Mouse (Mus musculus): ENCODE results near the gene Nfia.

Nfia gene

GRCm38 (mm10) chr4:97814515-97814914, 42.0 kb downstream of the Nfia start:
- DNase-seq (ENCODE audit: low read depth, low spot score): no peak

GRCm38 (mm10) chr4:97816001-97816400, 43.5 kb downstream of the Nfia start:
- no peak for DNase-seq (ENCODE audit: low read depth, low spot score)

- no peak for DNase-seq (ENCODE audit: low read depth, low spot score)
Observed at GRCm38 (mm10) chr4:97816753-97817152, 44.2 kb downstream of the Nfia start.

GRCm38 (mm10) chr4:97817741-97818140, 45.2 kb downstream of the Nfia start:
- no peak for DNase-seq (ENCODE audit: low read depth, low spot score)

- DNase-seq (ENCODE audit: low read depth, low spot score): no peak
Observed at GRCm38 (mm10) chr4:97818498-97818897, 46.0 kb downstream of the Nfia start.

- DNase-seq (ENCODE audit: low read depth, low spot score): no peak
Observed at GRCm38 (mm10) chr4:97819101-97819500, 46.6 kb downstream of the Nfia start.

GRCm38 (mm10) chr4:97820474-97821259, 48.1 kb downstream of the Nfia start:
- DNase-seq (ENCODE audit: low read depth, low spot score): no peak

- DNase-seq (ENCODE audit: low read depth, low spot score): no peak
Observed at GRCm38 (mm10) chr4:97821556-97822251, 49.2 kb downstream of the Nfia start.

GRCm38 (mm10) chr4:97823512-97823911, 51.0 kb downstream of the Nfia start:
- DNase-seq (ENCODE audit: low read depth, low spot score): no peak

GRCm38 (mm10) chr4:97824451-97824850, 51.9 kb downstream of the Nfia start:
- DNase-seq (ENCODE audit: low read depth, low spot score): no peak

- DNase-seq (ENCODE audit: low read depth, low spot score): no peak
Observed at GRCm38 (mm10) chr4:97825432-97825831, 52.9 kb downstream of the Nfia start.

- no peak for DNase-seq (ENCODE audit: low read depth, low spot score)
Observed at GRCm38 (mm10) chr4:97825841-97826240, 53.3 kb downstream of the Nfia start.

- no peak for DNase-seq (ENCODE audit: low read depth, low spot score)
Observed at GRCm38 (mm10) chr4:97827115-97827514, 54.6 kb downstream of the Nfia start.

GRCm38 (mm10) chr4:97828579-97828978, 56.0 kb downstream of the Nfia start:
- no peak for DNase-seq (ENCODE audit: low read depth, low spot score)

- DNase-seq (ENCODE audit: low read depth, low spot score): no peak
Observed at GRCm38 (mm10) chr4:97829336-97830050, 57.0 kb downstream of the Nfia start.

GRCm38 (mm10) chr4:97830051-97830853, 57.7 kb downstream of the Nfia start:
- no peak for DNase-seq (ENCODE audit: low read depth, low spot score)

GRCm38 (mm10) chr4:97830935-97831608, 58.5 kb downstream of the Nfia start:
- DNase-seq (ENCODE audit: low read depth, low spot score): no peak

- DNase-seq (ENCODE audit: low read depth, low spot score): no peak
Observed at GRCm38 (mm10) chr4:97831611-97832278, 59.2 kb downstream of the Nfia start.

- DNase-seq (ENCODE audit: low read depth, low spot score): no peak
Observed at GRCm38 (mm10) chr4:97832279-97832640, 59.7 kb downstream of the Nfia start.

GRCm38 (mm10) chr4:97836812-97837211, 64.3 kb downstream of the Nfia start:
- no peak for DNase-seq (ENCODE audit: low read depth, low spot score)

- no peak for DNase-seq (ENCODE audit: low read depth, low spot score)
Observed at GRCm38 (mm10) chr4:97837724-97838123, 65.2 kb downstream of the Nfia start.
